Mouse (Mus musculus): ENCODE results near the gene Cd48.

DNA sequence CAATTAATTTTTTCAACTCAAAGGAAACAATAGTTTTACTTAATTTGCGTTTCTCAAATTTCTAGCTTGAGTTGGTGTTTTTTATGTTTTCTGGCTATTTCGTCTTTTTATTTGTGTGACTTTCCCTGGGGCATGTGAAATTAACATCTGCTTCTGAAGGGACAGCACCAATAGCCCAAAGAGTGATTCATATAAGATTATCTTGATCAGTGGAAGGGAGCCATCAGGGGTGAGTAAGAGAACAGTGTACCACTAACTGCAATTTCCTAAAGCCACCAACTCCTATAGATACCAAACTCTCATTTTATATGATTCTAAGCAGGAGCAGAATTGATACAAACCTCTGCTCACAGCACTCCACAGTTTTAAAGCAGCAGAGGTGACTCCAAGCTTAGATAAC, 18.1 kb upstream of the Cd48 start:
- TF ChIP-seq CTCF (IDR thresholded peaks at IDR 0.05; ENCODE audit: low read depth, low read length) = no peak
- TF ChIP-seq POLR2A (IDR thresholded peaks at IDR 0.05; ENCODE audit: extremely low read depth, insufficient read depth, low read length) = no peak

Measured in liver, adult 2 months (tissue).